Mouse (Mus musculus) thymus, postnatal 10 days (tissue): ENCODE measurements around the gene Dscaml1.

ENCODE experiments used
- DNase-seq, 2 experiments: peaks; one replicate each; pipeline ENCODE4 v3.0.0; 2021; ENCODE audit warnings: low spot score in 2 of 2

Dscaml1 gene

DNA sequence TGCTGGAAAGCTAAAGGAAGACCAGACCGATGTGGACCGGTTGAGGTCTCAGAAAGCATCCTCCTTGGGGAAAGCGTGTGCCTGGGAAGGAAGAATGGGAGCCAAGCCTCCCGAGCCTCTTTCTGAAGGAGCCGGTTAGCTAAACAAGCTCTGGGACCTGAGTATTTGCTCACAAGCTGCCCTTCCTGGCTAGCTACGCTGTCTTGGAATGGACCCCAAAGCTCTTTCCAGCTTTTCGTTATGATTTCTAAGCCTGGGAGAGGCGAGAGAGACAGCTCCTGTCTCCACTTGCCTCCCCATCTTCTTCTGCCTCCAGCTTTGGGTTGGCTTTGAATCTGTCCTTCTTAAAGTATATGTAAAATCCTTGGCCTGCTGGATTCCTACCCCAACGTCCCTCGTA, 27.6 kb downstream of the Dscaml1 start:
- no peak for DNase-seq

DNA sequence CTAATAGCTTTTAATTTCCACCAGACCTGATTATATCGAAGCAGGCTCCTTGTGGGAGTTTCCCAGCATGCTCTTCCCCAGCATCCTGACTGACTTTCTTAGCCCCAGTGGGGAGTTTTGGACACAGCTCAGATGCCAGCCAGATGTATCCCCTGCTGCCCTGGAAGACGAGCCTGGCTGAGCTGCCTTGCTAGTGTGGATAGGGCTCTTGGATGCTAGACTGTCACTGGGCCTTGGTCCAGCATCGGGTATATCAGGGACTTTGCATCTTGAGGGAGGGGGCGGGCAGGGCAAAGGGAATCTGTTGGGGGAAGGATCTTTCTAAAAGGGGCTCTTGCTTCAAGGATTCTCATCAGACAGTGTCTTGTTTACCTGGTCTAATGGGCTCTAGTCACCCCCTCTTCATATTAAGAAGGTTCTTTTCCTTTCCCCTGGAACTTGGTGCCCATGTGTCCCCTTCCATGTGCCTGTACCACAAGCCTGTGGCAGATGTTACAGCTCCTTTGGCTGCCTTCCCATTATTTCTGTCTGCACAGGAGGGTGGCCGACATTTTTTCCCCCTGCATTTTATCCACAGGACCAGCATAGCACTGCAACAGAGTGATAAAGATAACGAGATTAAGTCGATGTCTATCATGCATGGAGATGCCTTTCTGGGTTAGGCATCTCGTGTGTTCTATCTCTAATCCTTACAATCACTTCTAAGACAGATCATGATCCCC, 28.6 kb downstream of the Dscaml1 start:
- DNase-seq, result no peak

GRCm38 (mm10) chr9:45457200-45457599, 30.8 kb downstream of the Dscaml1 start:
- DNase-seq, result no peak

GRCm38 (mm10) chr9:45458363-45458762, 31.9 kb downstream of the Dscaml1 start:
- no peak for DNase-seq

DNA sequence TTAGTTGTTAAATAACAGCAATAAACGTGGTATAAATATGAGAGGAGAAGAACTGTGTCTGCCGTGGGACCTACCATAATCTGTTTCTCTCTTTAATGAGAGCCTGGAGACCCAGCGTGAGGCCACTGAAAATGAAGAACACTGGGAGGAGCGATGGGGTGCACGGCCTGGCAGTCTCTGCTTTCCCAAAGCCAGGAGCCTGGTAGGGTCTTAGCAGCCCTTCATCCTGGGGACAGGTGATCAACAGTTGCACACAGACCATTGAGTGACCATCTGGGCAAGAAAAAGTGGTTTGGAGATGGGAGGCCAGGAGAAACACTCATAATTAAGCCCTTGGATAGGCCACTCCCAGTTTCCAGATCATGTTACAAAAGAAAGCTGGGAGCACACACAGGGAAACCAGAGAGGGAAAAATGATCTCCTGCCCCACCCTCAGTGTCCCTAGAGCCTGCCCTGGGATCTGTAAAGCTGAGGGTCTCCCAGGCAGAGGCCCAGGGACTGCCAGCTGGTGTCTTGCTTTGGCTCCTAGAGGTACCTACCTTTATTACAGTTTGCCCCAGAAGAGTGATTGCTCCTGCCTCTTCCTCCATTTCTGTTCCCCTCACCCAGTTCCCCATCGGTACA, 39.1 kb downstream of the Dscaml1 start:
- DNase-seq, result no peak

DNA sequence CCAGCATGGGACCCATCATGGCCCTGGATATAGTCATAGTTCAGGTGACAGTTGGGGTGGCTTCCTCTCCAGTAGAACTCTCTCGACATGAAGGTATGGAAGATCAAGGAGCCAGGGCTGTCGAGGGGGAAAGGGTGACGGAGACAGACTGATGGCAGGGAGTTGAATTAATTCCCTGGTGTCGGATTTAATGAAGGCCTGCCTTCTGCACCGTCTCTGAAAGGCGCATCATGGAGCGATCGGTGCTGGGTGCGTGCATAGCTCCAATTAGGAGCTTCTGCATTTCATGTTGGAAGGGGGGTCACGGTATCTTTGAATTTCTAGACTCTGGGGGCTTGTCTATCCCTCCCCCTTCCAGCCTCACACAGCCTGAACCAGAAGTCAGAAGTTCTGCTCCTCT, 41.8 kb downstream of the Dscaml1 start:
- DNase-seq, result no peak

DNA sequence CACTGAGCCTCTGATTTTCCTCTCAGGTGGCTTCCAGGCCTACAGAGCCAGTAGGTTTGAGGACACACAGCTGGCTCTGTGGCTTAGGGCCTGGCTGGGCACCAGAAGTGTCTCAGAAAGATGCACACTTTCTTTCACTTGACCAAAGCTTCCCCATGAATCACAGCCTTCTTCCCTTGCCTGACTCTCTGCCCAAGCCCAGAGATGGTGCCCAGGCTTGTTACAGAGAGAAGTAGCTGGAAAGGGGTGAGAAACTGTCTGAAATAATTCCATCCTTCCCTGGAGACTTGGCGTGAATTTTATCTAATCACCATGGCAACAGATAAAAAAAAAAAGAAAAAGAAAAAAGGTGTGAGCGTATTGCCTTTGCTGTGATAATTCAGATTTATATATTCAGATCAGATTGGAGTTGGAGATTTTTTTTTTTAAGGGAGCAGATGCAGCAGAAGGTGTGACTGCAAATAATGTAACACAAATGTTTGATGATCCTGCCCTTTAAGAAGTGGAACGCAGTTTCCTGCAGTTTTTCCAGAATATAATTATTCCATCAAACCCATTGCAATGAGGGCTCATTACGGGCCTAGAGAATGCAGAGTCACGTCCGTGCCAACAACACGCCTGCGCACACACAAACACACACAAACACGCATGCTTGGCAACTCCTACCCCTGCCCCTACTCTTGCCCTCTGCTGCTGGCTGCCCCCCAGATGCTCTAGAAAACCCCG, 44.5 kb downstream of the Dscaml1 start:
- no peak for DNase-seq

- DNase-seq, result no peak
These were observed 45.3 kb downstream of the Dscaml1 start for GRCm38 (mm10) chr9:45471691-45472090.

- DNase-seq, result no peak
These were observed 48.4 kb downstream of the Dscaml1 start for GRCm38 (mm10) chr9:45474874-45475273.

DNA sequence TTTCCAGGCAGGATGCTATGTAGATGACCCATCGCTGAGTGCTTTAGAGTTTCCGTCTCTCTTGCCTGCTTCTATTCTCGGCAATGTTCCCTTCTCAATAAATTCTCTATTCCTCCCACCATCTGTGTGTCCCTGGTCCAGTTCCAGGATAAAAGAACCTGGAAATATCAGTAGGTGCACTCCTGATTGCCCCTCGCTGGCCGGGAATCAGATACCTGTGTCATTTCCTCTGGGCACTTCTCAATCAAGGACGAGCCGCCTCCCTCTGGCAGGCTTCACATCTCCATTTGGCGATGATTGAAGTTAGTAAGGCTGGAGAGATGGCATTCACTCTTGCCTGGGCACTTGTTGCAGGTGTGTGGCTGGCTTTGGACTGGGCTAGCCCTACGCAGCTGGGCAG, 54.5 kb downstream of the Dscaml1 start:
- no peak for DNase-seq

DNA sequence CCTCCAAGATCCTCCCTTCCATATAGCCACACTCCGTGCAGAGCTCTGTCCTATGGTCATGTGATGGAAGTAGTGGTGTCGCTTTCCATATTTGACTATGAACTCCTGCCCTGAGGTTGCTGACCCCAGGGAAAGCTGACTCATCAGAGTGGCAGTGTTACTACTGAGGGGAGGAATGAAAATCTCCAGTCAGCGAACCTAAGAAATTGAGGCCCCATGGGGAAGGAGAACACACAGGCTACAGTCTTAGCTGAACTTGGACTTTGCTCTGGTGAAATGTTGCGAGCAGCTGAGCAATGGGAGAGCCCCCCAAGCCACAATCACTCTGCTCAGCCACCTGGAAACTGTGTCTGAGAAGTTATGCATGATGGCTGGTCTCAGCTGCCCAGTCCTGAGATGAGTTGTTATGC, 60.2 kb downstream of the Dscaml1 start:
- DNase-seq, result no peak

- DNase-seq, result no peak
These were observed 60.9 kb downstream of the Dscaml1 start for GRCm38 (mm10) chr9:45487179-45487801.

- no peak for DNase-seq
These were observed 64.5 kb downstream of the Dscaml1 start for GRCm38 (mm10) chr9:45490899-45491298.

DNA sequence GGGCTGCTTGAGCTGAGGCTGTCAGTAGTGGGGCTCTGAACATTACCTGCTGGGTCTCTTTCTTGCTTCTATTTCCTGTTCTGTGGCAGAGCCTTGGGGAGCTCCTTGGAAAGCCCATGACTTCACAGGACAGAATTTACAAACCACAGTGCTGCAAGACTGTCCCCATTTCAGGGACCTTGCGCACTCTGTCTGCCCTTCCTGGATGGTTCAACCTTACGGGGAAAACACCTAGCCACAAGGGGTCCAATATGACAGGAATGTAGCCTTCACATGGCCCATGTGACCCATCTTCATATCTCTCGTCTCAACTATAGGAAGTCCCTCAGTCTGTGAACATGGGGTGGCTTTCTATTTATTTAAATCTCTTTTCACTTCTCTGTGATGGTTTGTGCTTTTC, 68.5 kb downstream of the Dscaml1 start:
- DNase-seq, result no peak

DNA sequence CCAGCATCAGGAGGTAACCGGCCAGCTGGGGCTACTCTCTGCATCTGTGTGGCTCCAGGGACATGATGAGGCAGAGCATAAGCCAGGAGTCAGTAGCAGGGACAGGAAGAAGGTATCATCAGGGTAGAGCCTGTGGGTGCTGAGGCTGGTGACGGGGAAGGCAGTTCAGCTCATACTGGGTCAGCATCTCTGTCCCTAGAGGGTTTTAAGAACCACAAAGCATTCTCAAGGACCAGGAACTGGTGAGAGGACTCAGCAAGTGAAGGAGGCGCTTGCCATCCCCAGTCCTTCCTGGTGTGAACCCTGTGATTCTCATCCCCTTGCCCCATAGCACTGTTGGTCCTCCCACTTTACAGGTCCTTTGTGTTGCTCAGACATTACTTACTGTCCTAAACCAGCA, 69.9 kb downstream of the Dscaml1 start:
- no peak for DNase-seq

DNA sequence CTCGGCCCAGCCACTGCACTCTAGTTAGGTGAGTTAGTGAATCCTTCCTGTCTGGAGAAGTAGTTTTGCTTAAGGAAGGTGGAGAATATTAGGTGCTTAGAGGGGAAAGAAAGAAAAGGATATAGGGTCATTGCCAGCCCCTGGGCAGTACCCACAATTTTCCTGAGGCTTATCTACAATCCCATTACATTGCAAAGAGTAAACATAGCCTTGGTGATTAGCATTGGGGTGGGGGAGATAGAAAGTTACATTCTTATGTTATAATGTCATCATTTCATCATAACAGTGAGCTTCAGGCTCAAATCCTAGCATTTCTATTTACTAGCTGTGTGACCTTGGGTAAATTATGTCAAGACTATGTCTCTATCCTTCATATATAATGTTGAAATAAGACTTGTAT, 70.5 kb downstream of the Dscaml1 start:
- DNase-seq, result no peak

DNA sequence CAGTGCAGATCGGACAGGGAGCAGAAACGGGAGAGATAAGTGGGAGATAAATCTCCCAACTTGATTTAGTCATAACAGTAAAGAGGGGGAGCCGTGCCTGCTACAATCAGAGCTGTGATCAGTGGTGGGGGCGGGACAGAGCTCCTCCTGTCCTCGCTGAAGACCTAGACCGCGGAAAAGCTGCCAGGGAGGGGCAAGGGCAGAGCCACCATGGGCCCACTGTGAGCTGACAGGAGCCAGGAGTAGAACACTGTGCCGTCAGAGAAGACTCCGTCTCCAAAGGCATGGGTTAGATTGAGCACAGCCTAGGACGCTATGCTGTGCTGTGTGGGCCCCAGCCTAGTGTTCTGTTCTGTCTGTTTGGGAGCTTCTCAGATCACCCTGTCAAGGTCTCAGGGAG, 72.8 kb downstream of the Dscaml1 start:
- DNase-seq, result no peak

DNA sequence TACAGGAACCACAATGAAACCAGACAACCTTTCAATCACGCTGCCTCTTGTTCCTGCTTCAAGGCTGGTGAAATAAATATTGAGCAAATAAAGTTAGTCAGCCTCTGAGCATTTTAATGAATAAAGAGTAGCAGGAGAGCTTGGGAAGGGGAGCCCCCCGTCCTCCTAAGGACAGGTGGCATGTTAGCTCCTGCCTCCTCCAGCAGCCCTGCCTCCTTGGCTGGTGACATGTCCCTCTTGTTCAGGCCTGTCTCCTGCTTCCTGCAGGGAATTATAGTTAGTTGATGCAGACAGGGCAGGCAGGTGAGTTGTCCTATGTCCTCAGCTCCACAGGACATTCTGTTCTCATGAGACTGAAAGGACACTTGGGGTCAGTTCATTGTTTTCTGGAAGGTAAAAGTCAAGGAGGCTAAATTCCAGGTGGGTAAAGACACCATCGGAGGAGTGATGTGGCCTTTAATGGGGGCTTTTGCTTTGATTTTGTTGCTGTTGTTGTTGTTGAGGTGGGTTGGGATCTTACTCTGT, 73.7 kb downstream of the Dscaml1 start:
- no peak for DNase-seq

GRCm38 (mm10) chr9:45501295-45501927, 75.0 kb downstream of the Dscaml1 start:
- no peak for DNase-seq

DNA sequence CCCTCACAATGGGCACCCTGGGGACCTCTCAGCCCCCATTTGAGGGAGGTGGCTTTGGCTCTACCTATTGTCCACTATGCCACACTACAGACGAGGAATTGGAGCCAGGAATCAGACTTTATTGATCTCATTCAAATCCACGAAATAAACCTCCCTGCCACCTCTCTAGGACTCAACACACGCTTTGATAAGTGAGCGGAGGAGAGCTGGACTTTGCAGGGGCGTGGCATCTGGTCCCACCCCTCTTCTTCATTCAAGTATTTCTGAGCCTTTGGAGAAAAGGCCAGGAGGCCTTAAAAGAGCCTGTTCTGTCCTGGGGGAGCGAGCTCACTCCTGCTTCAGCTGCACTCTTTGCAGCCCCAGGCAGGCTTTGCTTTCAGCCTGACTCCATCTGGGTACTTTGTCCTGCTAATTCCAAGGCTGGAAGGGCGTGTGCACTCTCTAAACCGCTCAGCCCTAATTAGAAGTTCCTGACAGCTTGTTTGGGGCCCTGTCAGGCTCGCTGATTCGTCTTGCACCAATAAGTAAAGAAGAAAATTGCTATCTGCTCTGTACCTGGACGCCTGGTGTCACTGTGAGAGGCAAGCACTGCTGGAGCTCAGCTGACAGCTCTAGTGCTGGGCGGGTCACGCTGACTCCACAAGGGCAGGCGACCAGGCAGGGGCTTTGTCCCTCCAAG, 75.7 kb downstream of the Dscaml1 start:
- no peak for DNase-seq

DNA sequence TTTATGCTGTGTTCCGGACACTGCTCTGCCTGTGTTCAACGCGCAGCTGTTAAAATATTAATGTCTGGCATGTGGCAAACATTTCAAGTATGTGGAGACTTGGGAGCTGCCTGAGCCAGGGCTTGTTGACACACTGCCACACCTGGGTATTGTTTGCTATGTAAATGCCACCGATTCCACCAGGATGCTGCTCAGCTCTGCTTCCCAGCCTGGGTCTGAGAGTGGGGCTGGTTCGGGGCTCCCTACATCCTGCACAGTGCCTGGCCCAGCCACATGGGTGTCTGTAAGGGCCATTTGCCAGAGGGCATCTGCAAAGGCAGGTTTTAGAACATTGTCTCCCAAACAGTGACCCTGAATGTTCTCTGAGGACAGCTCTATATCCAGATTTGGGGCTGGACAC, 78.5 kb downstream of the Dscaml1 start:
- DNase-seq, result no peak
